10 mouse cellular contexts compared by ENCODE assay signal in the genomic region with DNA sequence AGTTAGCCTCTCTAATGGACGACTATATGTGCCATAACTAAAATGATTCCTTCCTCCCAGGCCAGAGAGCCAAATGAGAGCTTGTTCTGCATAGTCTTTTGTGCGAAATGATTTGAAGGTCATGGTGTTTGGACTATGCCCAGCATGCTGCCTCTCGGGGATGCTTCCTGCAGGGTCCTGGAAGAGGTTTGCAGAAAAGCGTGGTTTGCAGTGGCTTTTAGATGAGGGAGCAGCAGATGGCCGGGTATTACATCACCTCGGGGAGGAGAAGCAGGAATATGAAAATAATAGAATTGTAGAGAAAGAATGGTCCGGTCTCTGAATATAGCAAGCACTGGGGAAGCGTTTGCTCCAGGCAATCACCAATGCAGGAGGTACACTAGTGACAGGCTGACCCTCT. TPM values are rescaled to one million over a fixed set of nuclear protein-coding genes. Genes with fewer than 3 reads are reported as not detected.
DNase-seq lines count a peak whose midpoint lies in the region; ATAC-seq and TF ChIP-seq lines count a peak whose summit lies in the region.
"Had no signal": no experiment of that assay in that cellular context is flagged by ENCODE, and none has a peak within 500 bp of the region (broad histone marks: within the 10 kb centered on the region; RNA-seq: fewer than 3 reads in every experiment).

No protein-coding gene starts in this region.

- H3K9me3 ChIP-seq in hindbrain, postnatal 0 days (ENCODE audit: low read length), result no peaks in the 10 kb centered on the region
- H3K9me3 ChIP-seq in neural tube, embryonic 15.5 days (replicated peaks), result no peaks in the 10 kb centered on the region
- H3K9me3 ChIP-seq in liver, embryonic 12.5 days (replicated peaks), result no peaks in the 10 kb centered on the region
- H3K9me3 ChIP-seq: heart, embryonic 15.5 days; lung, embryonic 15.5 days had no signal

- 22% methylated on average over 8 of the region's 8 CpGs for WGBS in hindbrain, postnatal 0 days
- 33% methylated on average over 8 of the region's 8 CpGs for WGBS in neural tube, embryonic 15.5 days
- 60% methylated on average over 8 of the region's 8 CpGs for WGBS in liver, embryonic 12.5 days (ENCODE audit: insufficient replicate concordance)

- H3K4me2 ChIP-seq in hindbrain, postnatal 0 days (ENCODE audit: low read depth, low read length), result no peak overlapping the region
- no peak overlapping the region for H3K4me2 ChIP-seq in neural tube, embryonic 15.5 days
- no peak overlapping the region for H3K4me2 ChIP-seq in liver, embryonic 12.5 days
- H3K4me2 ChIP-seq: heart, embryonic 15.5 days; lung, embryonic 15.5 days had no signal

- H3K4me3 ChIP-seq in hindbrain, postnatal 0 days (ENCODE audit: low read length), result no peak overlapping the region
- no peak overlapping the region for H3K4me3 ChIP-seq in neural tube, embryonic 15.5 days (replicated peaks)
- no peak overlapping the region for H3K4me3 ChIP-seq in liver, embryonic 12.5 days
- H3K4me3 ChIP-seq: heart, embryonic 15.5 days; lung, embryonic 15.5 days had no signal

- no peaks in the 10 kb centered on the region for H3K36me3 ChIP-seq in hindbrain, postnatal 0 days (ENCODE audit: insufficient read depth, low read length)
- no peaks in the 10 kb centered on the region for H3K36me3 ChIP-seq in neural tube, embryonic 15.5 days
- no peaks in the 10 kb centered on the region for H3K36me3 ChIP-seq in liver, embryonic 12.5 days
- H3K36me3 ChIP-seq: heart, embryonic 15.5 days; lung, embryonic 15.5 days had no signal

- no peaks in the 10 kb centered on the region for H3K27me3 ChIP-seq in hindbrain, postnatal 0 days (ENCODE audit: insufficient read depth, low read length)
- no peaks in the 10 kb centered on the region for H3K27me3 ChIP-seq in neural tube, embryonic 15.5 days (replicated peaks)
- no peaks in the 10 kb centered on the region for H3K27me3 ChIP-seq in liver, embryonic 12.5 days (replicated peaks)
- H3K27me3 ChIP-seq: heart, embryonic 15.5 days; lung, embryonic 15.5 days had no signal

- no peak for TF ChIP-seq CTCF in hindbrain, postnatal 0 days (IDR thresholded peaks at IDR 0.05; ENCODE audit: low read depth)

- ATAC-seq in hindbrain, postnatal 0 days, result peak; percentile 84
- ATAC-seq in neural tube, embryonic 15.5 days (ENCODE audit: low FRiP score), result no peak
- ATAC-seq in liver, embryonic 12.5 days, result no peak

- no peak overlapping the region; the same call in 1 of the 2 replicates for H3K9ac ChIP-seq in hindbrain, postnatal 0 days (replicated peaks; ENCODE audit: low read length)
- H3K9ac ChIP-seq in neural tube, embryonic 15.5 days (replicated peaks), result no peak overlapping the region
- no peak overlapping the region for H3K9ac ChIP-seq in liver, embryonic 12.5 days
- H3K9ac ChIP-seq: heart, embryonic 15.5 days; lung, embryonic 15.5 days had no signal

- peak overlapping the region; percentile 77 for H3K27ac ChIP-seq in hindbrain, postnatal 0 days
- 0 out of 2 replicates have a peak overlapping the region, but pooled peaks have one; percentile 8 for H3K27ac ChIP-seq in neural tube, embryonic 15.5 days (replicated peaks)
- H3K27ac ChIP-seq in liver, embryonic 12.5 days, result no peak overlapping the region
- H3K27ac ChIP-seq: heart, embryonic 15.5 days; lung, embryonic 15.5 days had no signal

- no peaks in the 10 kb centered on the region for H3K4me1 ChIP-seq in hindbrain, postnatal 0 days (ENCODE audit: insufficient read depth, low read length)
- H3K4me1 ChIP-seq in neural tube, embryonic 15.5 days, result peaks cover 12% of the 10 kb centered on the region
- peaks cover 15% of the 10 kb centered on the region for H3K4me1 ChIP-seq in liver, embryonic 12.5 days

- DNase-seq in adrenal gland, postnatal 14 days, result peak; percentile 21
- DNase-seq in adrenal gland, adult 8-10 months, result no peak
- DNase-seq in right cerebral cortex, postnatal 25 days, result peak; percentile 19
- no peak for DNase-seq in right cerebral cortex, postnatal 4 days
- peak; percentile 70 for DNase-seq in hindbrain, postnatal 0 days (ENCODE audit: low spot score)
- no peak for DNase-seq in kidney, adult 9 months

RNA-seq across cellular contexts. Expression of a gene that starts 11.0 kb away (rescaled TPM):
- total RNA-seq in adrenal gland, postnatal 14 days (2021), result 43.5 and 52.2 TPM in 2 replicates
- total RNA-seq in adrenal gland, adult 8-10 months (2022), result 10 to 100 TPM; 50.3 to 75.5 (median 58.2) TPM
- total RNA-seq in hindbrain, postnatal 0 days (2014; rRNA removed), result 38.6 and 39.9 TPM in 2 replicates
- 15.4 and 15.9 TPM in 2 replicates for polyA plus RNA-seq in hindbrain, postnatal 0 days (2015; fragmentation: Nextera tagmentation; extraction: Ambion mirVana)
- 18.1 and 19.4 TPM in 2 replicates for polyA plus RNA-seq in neural tube, embryonic 15.5 days (2015; fragmentation: Nextera tagmentation; extraction: Ambion mirVana)
- polyA plus RNA-seq in liver, embryonic 12.5 days (2016; fragmentation: Nextera tagmentation; extraction: Ambion mirVana), result 10.3 and 10.8 TPM in 2 replicates

Comparison
In these comparisons a context has a peak if more than half of its experiments do, and no peak if none do; other contexts are left out.
1. DNase-seq: peak in adrenal gland, postnatal 14 days (single experiment), right cerebral cortex, postnatal 25 days (single experiment) and hindbrain, postnatal 0 days (single experiment); none in adrenal gland, adult 8-10 months (single experiment), right cerebral cortex, postnatal 4 days (single experiment) and kidney, adult 9 months (single experiment).